Mouse (Mus musculus) kidney, postnatal 4 days (tissue): ENCODE results near the gene Ebp.

ENCODE experiments used
- DNase-seq, 2 experiments: peaks; one replicate each; pipeline ENCODE4 v3.0.0; 2021; ENCODE audit warnings: mixed read lengths in 2 of 2

Gene Ebp

DNA sequence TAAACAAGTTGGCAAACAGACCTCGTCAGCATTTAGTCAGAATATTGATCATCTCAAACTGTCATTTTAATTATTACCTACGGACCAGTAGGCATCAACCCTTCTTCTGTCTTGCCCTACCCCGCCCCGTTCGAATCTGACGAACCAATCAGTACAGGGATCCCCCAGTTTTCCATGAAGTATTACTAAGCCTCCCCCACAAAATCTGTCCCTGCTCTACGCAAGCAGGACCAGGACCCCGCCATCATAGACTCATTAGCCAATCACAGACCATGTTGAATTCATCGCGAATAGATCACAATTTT, at the start of gene Ebp:
TSS of gene Ebp (minus strand) at position 94 of the 305 bp plus-strand sequence.
- DNase-seq = no peak

DNA sequence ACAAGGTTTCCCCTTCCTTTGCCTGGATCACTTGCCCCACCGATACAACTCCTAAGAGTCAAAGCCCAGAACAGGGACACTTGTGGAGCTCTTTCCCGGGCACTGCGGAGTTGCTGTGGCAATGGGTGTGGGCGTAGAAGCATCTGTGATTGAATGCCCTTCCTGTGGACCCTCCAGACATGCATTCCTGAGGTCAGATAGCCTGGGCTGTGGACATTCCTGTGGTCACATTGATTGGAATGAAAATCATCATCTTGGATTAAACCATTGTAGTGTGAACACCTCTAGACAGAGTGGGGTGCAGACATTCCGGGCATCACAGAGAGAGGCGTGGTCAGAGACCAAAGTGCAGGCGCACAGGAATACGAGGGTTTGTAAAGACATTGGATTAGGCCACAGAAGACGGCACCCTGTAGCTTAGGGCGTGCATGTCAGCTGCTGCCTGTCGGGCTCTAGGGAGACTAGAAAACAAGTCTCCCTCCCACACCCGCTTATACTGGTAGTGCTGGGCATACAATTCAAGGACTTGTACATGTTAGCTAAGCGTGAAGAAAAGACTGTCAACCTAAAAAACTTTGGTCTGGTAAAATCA, 45.6 kb upstream of the Ebp start:
- no peak for DNase-seq

DNA sequence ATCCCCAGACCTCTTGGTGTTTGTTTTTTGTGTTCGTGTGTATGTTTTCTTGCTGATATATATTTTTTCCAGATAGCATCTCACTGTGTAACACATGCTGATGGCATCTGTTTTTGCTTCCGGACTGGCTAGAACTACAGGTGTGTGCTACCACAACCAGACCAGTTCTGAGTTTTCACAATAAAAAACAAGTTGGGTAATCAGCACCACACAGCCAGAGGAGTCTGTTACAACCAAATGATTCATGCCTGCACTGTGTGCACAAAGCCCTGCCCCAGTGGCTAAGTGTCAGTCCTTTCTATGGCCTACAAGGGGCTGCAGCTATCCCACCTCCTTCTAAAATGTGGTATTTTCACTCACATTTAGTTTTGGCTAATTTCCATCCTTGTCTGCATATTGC, 43.4 kb upstream of the Ebp start:
- DNase-seq = no peak

DNA sequence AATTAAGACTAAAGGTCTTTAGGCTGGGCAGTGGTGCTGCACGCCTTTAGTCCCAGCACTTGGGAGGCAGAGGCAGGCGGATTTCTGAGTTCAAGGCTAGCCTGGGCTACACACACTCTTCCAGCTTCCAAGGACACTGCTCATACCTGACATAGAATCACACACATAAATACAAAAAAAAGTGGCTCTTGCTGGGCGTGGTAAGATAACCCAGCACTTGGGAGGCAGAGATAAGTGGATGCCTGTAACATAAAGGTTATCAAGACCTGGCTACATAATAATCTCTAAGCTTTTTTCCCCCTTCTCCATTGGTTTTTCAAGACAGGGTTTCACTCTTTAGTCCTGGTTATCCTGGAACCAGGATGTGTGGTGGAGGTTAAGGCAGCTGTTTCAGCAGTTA, 40.3 kb upstream of the Ebp start:
- DNase-seq = no peak

DNA sequence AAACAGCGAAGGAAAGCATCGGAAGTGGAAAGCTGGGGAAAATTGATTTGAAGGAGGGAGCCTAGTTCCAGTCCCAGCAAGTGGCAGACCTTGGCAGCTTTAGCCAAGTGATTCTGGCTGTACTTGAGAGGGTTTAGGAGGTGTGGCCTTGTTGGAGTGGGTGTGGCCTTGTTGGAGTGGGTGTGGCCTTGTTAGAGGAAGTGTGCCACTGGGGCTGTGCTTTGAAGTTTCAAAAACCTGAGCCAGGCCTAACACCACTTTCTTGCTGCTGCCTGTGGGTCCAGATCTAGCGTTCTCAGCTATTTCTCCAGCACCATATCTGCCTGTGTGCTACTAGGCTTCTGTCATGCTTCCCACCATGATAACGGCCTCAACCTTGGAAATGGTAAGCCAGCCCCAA, 37.0 kb upstream of the Ebp start:
- DNase-seq = no peak

DNA sequence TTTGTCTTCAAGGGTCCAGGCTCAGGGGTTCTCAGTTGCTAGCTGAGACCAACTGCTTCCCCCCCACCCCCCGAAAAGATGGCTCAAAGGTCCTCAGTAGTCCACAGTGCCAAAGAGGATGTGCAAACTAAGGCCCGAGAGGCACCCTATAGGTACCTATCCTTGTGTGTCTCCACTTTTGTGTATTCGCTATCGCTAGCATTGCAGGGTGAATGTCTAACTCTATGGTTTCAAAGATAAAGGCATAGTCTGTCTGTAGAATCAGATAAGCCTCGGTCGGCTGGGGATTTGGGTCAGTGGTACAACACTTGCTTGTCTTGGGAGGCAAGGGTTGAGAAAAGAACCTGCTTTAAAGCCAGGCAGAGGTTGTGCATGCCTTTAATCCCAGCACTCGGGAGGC, 30.2 kb upstream of the Ebp start:
- DNase-seq = no peak

DNA sequence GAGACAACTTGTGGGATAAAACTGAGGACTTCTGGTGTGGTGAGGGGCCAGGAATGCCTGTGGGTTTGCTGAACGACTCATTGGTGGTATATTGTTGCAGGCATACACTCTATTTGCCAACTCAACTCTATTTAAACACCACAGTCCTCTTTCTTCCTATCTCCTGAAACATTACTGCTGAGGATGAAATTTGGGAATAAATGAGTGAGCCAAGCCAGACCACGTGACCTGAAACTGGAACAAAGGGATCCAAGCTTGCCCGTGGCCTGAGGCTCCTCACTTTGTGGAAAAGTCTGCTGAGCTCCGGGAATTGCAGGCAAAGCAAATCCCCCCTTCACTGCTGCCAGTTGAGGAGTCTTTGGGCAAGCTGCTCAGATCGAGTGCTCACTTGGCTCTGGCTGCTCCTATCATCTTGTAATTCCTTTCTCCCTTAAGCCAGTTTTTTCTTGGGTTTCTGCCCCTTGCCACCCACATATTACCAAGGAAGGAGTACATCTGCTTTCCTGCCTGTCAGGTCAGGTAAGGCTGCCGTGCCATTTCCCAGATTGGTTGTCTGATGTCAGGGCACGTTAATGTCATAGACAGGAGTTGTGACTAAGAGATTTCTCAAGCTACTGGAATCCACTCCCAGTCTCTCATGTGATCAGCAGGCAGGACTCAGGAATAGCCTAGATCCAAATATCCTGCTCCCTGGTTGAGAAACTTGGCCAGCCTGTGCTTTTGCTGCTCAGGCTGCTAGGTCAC, 29.5 kb upstream of the Ebp start:
- DNase-seq = no peak

DNA sequence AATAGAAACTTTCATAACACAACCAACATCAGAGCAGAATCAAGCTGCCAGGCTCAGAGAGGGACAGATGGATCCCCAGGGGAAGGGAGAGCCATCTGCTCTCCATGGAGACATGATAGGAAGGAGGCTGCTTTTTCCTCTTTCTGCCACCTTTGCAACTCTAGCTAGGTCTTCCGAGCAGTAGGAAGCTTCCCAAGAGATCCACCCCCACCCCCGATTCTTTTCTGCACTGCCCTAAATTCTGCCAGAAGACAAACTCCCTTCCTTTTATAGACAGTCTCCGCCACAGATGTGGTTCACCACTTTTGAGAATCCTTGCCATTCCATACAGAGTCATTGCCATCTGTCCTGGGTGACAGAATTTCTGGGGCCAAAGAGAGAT, 29.0 kb upstream of the Ebp start:
- no peak for DNase-seq

DNA sequence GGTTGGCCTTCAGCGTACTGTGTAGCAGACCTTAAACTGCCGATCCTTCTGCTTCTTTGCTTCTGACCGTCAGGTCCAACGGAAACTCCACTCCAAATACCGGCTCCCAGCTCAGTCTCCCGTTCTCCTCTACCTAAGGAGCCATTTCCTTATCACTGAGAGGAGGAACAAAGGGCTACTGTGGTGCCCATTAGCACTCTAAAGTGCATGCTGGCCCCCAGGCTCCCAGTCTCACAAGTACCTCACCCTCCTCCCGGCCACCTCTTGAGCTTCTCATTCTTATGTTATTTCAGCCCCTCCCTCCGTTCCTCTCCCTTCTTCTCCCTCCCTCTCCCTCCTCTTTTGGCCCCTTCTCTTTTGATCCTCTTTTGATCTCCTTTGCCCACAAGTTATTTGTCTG, 26.3 kb upstream of the Ebp start:
- no peak for DNase-seq

DNA sequence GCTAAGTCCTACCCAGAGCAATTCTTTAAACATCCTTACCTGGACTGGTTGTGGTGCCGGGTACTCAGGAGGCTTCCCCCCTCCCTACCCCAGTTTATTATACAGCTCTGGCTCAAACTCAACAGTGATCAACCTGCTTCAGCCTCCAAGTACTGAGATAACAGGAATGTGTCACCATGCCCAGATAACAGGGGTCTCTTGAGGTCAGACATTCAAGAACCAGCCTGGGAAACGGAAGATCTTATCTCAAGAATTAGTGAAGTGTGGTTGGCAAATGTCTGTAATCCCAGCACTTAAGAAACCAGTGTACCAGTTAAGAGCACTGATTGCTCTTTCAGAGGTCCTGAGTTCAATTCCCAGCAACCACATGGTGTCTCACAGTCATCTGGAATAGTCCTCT, 24.8 kb upstream of the Ebp start:
- DNase-seq = no peak

DNA sequence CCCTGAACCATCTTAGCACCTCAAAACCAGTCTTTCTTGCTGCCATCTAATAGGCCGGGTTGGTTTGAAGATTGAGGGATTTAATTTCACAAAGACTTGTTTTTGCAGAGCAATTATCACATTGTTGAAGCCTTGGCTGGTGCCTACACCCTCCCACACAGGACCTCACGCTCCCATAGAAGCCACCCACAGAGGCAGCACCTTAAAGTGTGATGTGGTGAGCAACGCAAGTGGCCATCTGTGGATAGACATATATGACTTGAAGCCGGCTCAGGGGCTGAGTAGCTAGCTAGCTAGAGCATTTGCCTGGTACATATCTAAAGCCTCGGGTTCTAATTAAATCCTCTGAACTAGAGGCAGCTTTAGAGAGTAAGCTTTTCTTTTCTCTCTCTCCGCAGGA, 24.1 kb upstream of the Ebp start:
- DNase-seq = no peak

DNA sequence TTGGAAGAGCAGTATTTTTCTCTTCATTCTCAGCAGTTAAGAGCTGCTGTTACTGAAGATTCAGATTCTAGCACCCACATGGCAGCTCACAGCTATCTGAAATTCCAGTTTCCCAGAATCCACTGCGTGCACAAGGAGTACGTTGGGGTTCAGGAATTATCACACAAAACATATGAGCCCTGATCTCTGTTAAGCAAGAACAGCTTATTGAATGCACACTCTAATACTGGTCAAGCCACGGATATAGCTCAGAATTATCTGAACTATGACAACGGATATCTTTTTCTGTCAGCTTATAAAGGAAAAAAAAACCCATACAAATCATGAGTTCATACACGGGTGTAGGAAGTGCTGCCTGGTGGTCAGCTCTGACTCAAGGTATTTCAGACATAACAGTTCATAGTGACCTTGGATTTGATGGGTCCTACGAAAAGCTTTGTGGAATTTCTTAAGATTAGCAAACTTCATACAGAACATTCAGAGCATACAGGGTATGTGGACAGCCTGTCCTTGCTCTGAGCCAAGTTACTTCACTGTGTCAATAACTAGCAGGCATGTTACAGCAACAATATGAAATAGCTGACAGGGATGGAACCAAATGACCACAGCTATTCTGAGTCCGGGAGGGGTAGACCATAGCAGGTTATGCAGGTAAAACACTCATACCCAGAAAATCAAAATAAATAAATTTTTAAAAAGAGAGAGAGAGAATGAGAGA, 18.3 kb upstream of the Ebp start:
- no peak for DNase-seq

DNA sequence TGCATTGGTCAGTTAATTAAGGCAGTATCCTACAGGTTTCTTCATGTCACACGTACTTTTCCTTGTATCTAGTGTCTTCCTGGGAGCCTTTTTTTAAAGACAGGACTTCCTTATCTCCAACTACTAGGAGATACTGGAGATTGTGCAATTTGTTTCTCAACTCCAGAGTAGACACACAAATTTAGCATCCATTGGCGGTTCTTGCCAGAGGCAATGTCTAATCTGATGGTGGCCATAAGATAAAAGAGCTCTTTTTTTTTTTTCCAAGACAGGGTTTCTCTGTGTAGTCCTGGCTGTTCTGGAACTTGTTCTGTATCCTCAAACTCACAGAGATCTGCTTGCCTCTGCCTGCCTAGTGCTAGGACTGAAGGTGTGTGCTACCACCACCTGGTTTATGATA, 16.4 kb upstream of the Ebp start:
- DNase-seq = no peak

DNA sequence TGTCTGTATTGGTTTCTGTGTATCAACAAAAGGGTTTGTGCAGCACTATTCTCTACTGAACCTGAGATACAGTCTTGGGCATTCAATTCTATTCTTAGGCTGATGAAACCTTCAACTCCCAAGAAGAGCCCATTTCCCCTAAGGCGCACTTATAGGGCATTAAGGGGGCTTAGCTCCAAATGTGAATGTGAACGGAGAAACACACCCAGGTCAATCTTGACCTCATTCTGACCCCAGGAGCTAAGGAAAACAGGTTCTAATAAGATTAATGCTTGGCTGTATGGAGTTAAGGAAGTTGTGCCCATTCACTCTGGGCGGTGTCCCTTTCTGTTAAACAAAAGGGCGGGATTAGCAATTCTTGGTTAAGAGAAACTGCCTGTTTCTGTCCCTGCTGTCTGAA, 13.9 kb upstream of the Ebp start:
- DNase-seq = no peak

DNA sequence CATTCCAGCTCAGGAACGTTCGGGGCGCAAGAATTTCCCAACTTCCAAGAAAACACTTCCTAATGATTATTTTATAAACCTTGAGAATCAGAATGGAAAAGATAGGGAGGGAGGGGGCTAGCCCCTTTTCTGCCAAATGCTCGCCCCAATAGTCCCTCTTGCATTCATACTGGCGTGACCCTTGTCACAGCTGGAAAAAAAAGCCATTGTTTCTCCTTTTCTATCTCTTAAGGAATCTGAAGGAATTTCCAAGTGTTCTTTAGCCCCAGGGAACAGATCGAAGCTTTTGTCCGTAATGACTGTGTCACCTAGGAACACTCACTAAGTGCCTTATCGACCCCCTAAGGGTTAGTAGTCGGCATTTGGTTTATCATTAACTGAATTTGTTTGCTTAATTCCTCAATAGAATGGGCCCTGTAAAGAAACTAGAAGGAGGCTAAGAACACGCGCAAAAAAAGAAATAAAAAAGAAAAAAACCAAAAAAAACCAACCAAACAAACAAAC, 13.4 kb upstream of the Ebp start:
- no peak for DNase-seq

DNA sequence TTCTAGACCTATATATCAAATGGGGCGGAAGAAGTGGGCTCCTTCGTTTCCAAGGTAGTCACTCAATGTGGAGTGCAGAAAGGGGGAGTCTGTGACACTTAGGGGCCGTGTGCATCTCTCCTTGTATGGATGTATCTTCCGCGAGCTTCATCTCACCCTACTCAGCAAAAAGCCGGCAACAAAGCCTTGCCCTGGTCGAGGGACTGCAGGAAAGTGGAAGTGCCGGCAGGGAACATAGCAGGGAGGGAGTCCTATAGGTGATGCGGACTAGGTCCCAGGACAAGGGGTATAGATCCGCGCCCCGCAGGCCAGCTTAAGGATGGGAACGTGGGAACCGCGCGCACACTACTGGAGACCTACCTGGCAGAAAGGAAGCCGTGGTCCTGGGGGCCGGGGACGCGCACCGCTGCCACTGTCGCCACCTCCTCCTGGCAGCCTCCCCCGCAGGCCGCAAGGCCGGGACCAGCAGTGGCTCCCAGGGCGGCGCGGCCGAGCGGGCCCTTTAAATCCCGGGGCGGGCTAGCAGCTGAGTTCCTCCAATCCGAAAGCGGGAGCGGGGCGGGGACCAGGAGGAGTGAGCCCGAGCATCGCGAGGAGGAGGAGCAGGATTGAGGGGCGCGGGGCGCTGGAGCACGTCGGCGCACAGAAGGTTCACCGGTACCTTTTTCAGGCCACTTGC, 12.8 kb upstream of the Ebp start, which contains the start of gene Porcn:
TSS of gene Porcn (minus strand) at position 511 of the 679 bp plus-strand sequence.
- peak; percentile 85 to 91 for DNase-seq

DNA sequence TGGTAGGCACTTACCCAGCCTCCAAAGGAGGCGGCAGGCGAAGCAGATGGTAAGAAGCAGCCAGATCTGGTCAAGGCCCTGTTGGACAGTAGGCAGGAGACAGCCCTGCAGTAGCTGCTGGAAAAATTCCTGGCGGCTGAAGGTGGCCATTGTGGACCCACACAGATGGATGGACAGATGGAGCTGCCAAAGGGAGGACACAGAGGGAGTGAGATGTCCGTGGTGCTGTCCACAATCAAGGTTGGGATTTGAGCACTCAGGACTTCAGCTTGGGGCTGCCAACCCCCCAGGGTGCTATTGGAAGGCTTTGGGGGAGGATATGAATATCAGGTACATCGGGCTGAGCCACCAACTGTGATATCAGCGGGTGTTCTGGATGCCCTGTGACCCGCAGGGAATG, 12.2 kb upstream of the Ebp start:
- DNase-seq = no peak

DNA sequence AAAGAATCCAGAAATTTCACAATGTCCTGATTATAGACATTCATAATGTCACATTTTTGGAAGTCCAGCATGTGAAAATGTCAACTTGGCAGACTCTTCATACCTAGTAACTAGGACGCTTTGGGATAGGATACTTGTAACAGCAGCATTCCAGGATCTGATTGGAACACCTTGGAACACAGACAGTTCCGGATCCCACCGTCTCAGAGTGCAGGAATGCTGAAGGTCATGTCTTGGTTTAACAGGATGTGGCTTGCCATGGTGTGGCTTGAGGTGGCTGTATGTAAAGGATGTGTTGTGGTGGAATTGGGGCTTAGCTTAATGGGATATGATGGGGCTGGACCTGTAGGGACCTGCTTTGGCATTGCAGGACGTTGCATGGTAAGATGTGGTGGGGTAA, 11.8 kb upstream of the Ebp start:
- no peak for DNase-seq

DNA sequence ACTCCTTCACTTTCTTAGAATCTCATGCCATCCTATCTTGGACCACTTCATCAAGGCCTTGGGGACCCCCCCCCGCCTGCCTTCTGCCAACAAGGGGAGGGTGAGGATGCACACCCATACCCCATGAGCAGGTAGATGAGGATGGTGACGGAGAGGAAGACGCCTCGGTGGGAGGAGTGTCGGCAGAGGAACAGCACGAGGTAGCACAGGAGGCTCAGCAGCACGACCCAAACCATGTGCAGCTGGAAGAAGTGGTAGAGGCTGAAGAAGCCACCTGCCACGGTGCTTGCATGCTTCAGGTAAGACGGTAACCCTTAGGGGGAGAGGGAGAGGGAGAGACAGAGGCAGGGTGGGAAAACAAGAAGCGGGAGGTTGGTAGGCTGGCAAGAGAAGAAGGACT, 10.8 kb upstream of the Ebp start:
- no peak for DNase-seq

DNA sequence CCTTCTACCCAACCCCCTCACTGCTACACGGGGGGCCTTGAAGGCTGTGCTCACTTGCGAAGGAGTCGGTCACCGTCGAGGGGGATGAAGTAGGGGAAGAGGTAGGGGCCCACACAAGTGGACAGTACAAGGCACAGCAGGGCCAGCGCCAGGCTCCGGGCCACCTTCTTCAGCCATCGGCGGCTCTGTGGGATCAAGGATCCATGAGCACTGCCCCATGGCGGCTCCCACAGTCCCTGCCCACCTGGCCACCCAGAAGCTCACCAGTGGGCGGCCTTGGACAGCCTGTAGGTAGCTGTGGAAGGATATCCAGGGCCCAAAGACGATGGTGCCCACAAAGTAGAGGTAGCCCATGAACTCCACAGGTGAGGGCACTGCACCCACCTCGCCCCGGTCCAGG, 9.8 kb upstream of the Ebp start:
- no peak for DNase-seq

DNA sequence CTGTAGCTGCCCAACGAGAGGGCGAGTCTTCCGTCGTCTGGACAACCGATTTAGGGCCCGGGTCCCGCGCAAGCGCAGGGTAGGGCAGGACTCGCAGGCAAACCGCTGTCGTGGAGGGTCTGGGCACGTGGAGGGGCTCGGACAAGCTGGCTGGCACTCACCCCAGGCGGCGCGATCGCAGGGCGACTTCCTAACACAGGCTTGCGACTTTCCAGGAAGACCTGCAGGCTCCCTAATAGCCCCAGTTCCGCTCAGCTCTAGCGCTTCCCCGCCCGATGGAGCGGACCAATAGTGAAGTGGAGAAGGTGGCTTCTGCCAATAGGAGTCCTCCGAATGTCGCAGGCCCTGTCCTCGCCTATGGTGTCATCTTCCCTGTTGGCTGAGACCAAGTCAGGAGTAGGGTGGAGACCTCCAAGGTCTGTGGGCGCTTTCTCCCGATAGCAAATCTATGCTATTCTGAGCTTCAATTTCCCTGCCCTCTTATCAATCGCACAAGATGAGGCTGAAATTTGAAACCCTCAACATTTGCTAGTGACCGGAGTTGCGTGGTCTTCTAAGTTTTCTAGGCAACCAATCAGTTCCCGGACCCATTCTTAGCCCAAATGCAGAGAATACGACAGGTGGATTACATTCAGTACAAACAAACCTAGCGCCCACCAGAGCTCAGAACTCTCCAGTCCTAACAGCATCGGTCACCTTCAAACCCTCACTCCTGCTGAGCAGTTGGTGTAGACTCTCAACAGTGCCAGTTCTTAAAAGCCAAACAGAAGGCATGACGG, 483 bp downstream of the Ebp start:
- peak; percentile 77 to 86 for DNase-seq

DNA sequence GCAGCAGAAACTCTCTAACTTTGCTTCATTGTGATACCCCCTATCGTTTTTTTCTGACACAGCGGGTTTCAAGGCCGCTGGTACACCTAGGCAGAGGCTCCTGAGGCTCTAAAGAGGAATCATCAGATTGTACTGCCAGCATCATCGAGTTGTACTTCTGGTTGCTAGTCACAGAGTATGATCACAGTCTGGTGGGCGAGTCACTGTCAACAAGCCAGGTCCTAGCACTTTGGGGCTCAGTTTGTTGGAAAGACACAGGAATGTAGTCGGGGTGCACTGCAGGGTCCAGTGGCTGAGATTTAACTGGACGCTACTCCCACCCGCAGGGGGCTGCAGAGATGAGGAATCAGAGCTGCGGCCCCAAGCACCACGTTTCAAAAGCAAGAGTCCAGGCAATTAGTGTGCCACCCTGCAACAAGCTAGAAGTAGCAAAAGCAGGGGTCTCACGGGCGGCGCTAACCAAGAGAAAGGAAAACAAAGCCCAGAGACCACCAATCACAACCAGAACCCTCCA, 1.1 kb downstream of the Ebp start:
- peak in 1 of 2 experiments; percentile 35 for DNase-seq
